Mouse (Mus musculus): ENCODE measurements around the gene Aunip.

- TF ChIP-seq CTCF (IDR thresholded peaks at IDR 0.05; ENCODE audit: low read depth) = no peak
- TF ChIP-seq EP300 (IDR thresholded peaks at IDR 0.05; ENCODE audit: low read depth) = no peak
Observed at GRCm38 (mm10) chr4:134505966-134506594, 4.7 kb upstream of the Aunip start.
